Mouse (Mus musculus) forebrain, postnatal 0 days (tissue): ENCODE measurements at regions not wholly inside any gene's neighbourhood (a gene's known extent, or its start where the extent isn't known, plus 50 kb on each side); places are given as distances from the start of the nearest gene placed in this dataset.

Experiments
- ATAC-seq: fragments of 200-750 bp; cut with Nextera tagmentation; 2 replicates; pipeline ENCODE4 v1.8.0; 2017; ENCODE audit warnings: mild to moderate bottlenecking, moderate library complexity
- DNase-seq: peaks from one replicate; pipeline ENCODE4 v3.0.0-alpha.2; 2015
- H3K27ac ChIP-seq: fragments of 300-500 bp; sonication (generic); 2 replicates; pipeline ENCODE4 v1.5.1; 2014; ENCODE audit warnings: low read depth, mild to moderate bottlenecking, antibody characterized with exemption, low read length, moderate library complexity, mixed read lengths
- H3K27me3 ChIP-seq: fragments of 300-500 bp; sonication (generic); 2 replicates; pipeline ENCODE4 v1.6.1; 2014; ENCODE audit warnings: mild to moderate bottlenecking, low read length, mixed read lengths; ENCODE audit not compliant: insufficient read depth
- H3K36me3 ChIP-seq: fragments of 300-500 bp; sonication (generic); 2 replicates; pipeline ENCODE4 v1.6.1; 2014; ENCODE audit warnings: mild to moderate bottlenecking, moderate library complexity; ENCODE audit not compliant: insufficient read depth
- H3K4me1 ChIP-seq: fragments of 300-500 bp; sonication (generic); 2 replicates; pipeline ENCODE4 v1.6.1; 2014; ENCODE audit warnings: antibody characterized with exemption; ENCODE audit not compliant: insufficient read depth
- H3K4me2 ChIP-seq: fragments of 300-500 bp; sonication (generic); 2 replicates; pipeline ENCODE4 v1.6.1; 2014; ENCODE audit warnings: low read depth, mild to moderate bottlenecking, moderate library complexity
- H3K4me3 ChIP-seq: fragments of 300-500 bp; sonication (generic); 2 replicates; pipeline ENCODE4 v1.5.1; 2014; ENCODE audit warnings: low read depth, low read length, mixed read lengths
- H3K9ac ChIP-seq: fragments of 300-500 bp; sonication (generic); 2 replicates; pipeline ENCODE4 v1.6.1; 2014; ENCODE audit warnings: mild to moderate bottlenecking
- H3K9me3 ChIP-seq: fragments of 300-500 bp; sonication (generic); 2 replicates; pipeline ENCODE4 v1.6.1; 2016; ENCODE audit warnings: low read length
- CTCF ChIP-seq: sonication (generic); IDR thresholded peaks from 2 replicates; pipeline ENCODE4 v1.5.1; 2016; ENCODE audit warnings: antibody characterized with exemption, control low read depth, low read depth
- WGBS: fragments of 180-500 bp; shearing (Covaris S2); extraction: QIAGEN DNeasy Blood & Tissue Kit; methylation state at CpG from one replicate; pipeline ENCODE4 v1.1.7; 2014; 5-methylcytosine and 5-hydroxymethylcytosine counted together

- H3K4me2 ChIP-seq: no peak overlapping the region
- no peaks in the 10 kb centered on the region for H3K9me3 ChIP-seq
- TF ChIP-seq CTCF: no peak
- 46% methylated on average over 5 of the region's 5 CpGs for WGBS
- no peaks in the 10 kb centered on the region for H3K4me1 ChIP-seq
- ATAC-seq (no peak), DNase-seq (no peak)
- no peaks in the 10 kb centered on the region for H3K36me3 ChIP-seq
- H3K9ac ChIP-seq: no peak overlapping the region
- no peaks in the 10 kb centered on the region for H3K27me3 ChIP-seq
- H3K4me3 ChIP-seq: no peak overlapping the region
- no peak overlapping the region for H3K27ac ChIP-seq
These were observed 57.8 kb downstream of the Ier5 start for GRCm38 (mm10) chr1:155041592-155041991.

DNA sequence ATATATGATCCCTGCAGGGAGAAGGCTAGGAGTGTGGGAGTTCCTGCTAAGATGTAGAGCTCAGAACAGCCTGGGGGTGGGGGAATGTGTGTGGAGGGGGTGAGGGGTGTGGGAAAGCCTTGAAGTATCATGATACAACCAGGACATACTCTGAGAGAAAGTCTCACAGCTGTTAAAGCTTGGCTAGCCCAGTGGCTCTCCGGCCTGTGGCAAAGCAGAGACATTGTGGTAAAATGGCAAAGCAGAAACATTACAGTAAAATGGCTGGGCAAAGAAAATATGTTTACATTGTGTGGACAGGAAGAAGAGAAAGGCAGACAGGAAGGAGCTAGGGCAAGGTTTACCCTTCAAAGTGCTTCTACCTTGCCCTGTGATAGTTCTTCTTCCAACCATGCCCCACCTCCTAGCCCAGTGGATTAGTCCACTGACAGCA, 58.5 kb downstream of the Ier5 start:
- no peak for ATAC-seq
- no peak overlapping the region for H3K9ac ChIP-seq

GRCm38 (mm10) chr1:155040086-155040726, 59.2 kb downstream of the Ier5 start:
- H3K9me3 ChIP-seq: no peaks in the 10 kb centered on the region
- H3K27ac ChIP-seq: no peak overlapping the region
- ATAC-seq (no peak), DNase-seq (no peak)
- no peaks in the 10 kb centered on the region for H3K27me3 ChIP-seq
- no peak overlapping the region for H3K4me3 ChIP-seq
- no peak overlapping the region for H3K4me2 ChIP-seq
- no peak overlapping the region for H3K9ac ChIP-seq
- WGBS: 59% methylated on average over 8 of the region's 9 CpGs
- no peak for TF ChIP-seq CTCF
- no peaks in the 10 kb centered on the region for H3K36me3 ChIP-seq
- H3K4me1 ChIP-seq: no peaks in the 10 kb centered on the region

More for the DNA sequence above, 58.5 kb downstream of the Ier5 start:
- no peak overlapping the region for H3K4me3 ChIP-seq
- no peak for TF ChIP-seq CTCF
- H3K9me3 ChIP-seq: no peaks in the 10 kb centered on the region
- H3K27ac ChIP-seq: no peak overlapping the region
- H3K4me1 ChIP-seq: no peaks in the 10 kb centered on the region
- DNase-seq: no peak
- WGBS: 74% methylated on average over 1 of the region's 1 CpGs
- H3K36me3 ChIP-seq: no peaks in the 10 kb centered on the region
- H3K4me2 ChIP-seq: no peak overlapping the region
- H3K27me3 ChIP-seq: no peaks in the 10 kb centered on the region

- Histone ChIP-seq H3K9ac (no peak overlapping the region), H3K4me3 (no peak overlapping the region), H3K27ac (no peak overlapping the region), H3K27me3 (no peaks in the 10 kb centered on the region), H3K9me3 (no peaks in the 10 kb centered on the region), H3K4me1 (no peaks in the 10 kb centered on the region), H3K36me3 (no peaks in the 10 kb centered on the region), H3K4me2 (no peak overlapping the region)
- WGBS: 72% methylated on average over 11 of the region's 11 CpGs
- ATAC-seq (no peak), DNase-seq (no peak)
- TF ChIP-seq CTCF: no peak
These were observed 60.5 kb downstream of the Ier5 start for GRCm38 (mm10) chr1:155038631-155039625.

GRCm38 (mm10) chr1:155037479-155037878, 62.0 kb downstream of the Ier5 start:
- Histone ChIP-seq H3K9me3 (no peaks in the 10 kb centered on the region), H3K9ac (no peak overlapping the region), H3K27ac (no peak overlapping the region), H3K27me3 (no peaks in the 10 kb centered on the region), H3K4me2 (no peak overlapping the region), H3K4me1 (no peaks in the 10 kb centered on the region), H3K4me3 (no peak overlapping the region), H3K36me3 (no peaks in the 10 kb centered on the region)
- TF ChIP-seq CTCF: no peak
- 82% methylated on average over 3 of the region's 3 CpGs for WGBS
- DNase-seq (no peak), ATAC-seq (no peak)

DNA sequence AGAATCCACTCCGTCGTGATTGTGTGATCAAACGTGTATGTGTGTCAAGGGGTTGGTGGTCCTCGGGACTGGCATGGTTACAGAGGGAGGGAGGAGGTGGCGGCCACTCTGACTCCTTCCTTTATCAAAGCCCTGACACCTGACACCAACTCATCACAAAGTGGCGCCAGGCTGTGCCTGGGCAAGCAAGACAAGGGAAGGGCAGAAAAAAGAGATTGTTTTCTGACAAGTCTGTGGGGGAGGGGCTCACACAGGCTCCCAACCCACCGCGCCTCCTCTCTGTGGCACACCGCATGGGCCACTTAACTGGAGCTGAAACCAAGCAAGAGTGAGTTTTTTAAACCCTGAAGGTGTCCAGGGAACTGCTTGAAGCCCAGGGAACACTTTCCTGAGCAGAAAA, 68.5 kb downstream of the Ier5 start:
- no peaks in the 10 kb centered on the region for H3K9me3 ChIP-seq
- H3K36me3 ChIP-seq: no peaks in the 10 kb centered on the region
- no peaks in the 10 kb centered on the region for H3K27me3 ChIP-seq
- 18% methylated on average over 9 of the region's 9 CpGs for WGBS
- H3K9ac ChIP-seq: no peak overlapping the region
- H3K4me2 ChIP-seq: no peak overlapping the region
- DNase-seq: no peak
- no peaks in the 10 kb centered on the region for H3K4me1 ChIP-seq
- no peak for TF ChIP-seq CTCF
- no peak overlapping the region for H3K4me3 ChIP-seq
- H3K27ac ChIP-seq: no peak overlapping the region
- no peak for ATAC-seq
